Mouse (Mus musculus): ENCODE measurements around the gene Stim1. TPM values are rescaled to one million over a fixed set of nuclear protein-coding genes. Genes with fewer than 3 reads are reported as not detected.
A peak's percentile ranks its signal among the peaks of the same experiment; 100 is the strongest.

The Stim1 gene
- polyA plus RNA-seq (2015; fragmentation: Nextera tagmentation; extraction: Ambion mirVana) = 14.8 and 17.0 TPM in 2 replicates

GRCm38 (mm10) chr7:102267601-102268394 lies at the start of gene Stim1:
Gene Stim1 (plus strand): TSS chr7:102267806.
- peak within 1 kb of the TSS; percentile 78 for H3K9ac ChIP-seq (replicated peaks; ENCODE audit: low read length)
- H3K4me1 ChIP-seq (ENCODE audit: insufficient read depth, low read length) = peaks cover 8% of the 10 kb centered on the region; the same call in 1 of the 2 replicates
- ATAC-seq (ENCODE audit: low FRiP score, low TSS enrichment) = peak; percentile 95
- peaks cover 5% of the 10 kb centered on the region; the same call in 1 of the 2 replicates for H3K27me3 ChIP-seq (ENCODE audit: insufficient read depth, low read length)
- peak within 1 kb of the TSS; percentile 50; the same call in 1 of the 2 replicates for H3K27ac ChIP-seq (ENCODE audit: low read length)
- H3K4me2 ChIP-seq (replicated peaks; ENCODE audit: low read depth, low read length) = peak within 1 kb of the TSS; percentile 94
- under 1% methylated on average over 48 of the region's 73 CpGs for WGBS
- no peaks in the 10 kb centered on the region for H3K9me3 ChIP-seq (ENCODE audit: low read length)
- peak within 1 kb of the TSS; percentile 82 for H3K4me3 ChIP-seq (ENCODE audit: low read length)
- no peaks in the 10 kb centered on the region for H3K36me3 ChIP-seq (ENCODE audit: insufficient read depth, low read length)

GRCm38 (mm10) chr7:102221899-102222298 lies 45.7 kb upstream of the Stim1 start:
- Histone ChIP-seq H3K4me1 (ENCODE audit: insufficient read depth, low read length) (no peaks in the 10 kb centered on the region), H3K27ac (ENCODE audit: low read length) (no peak overlapping the region), H3K9me3 (ENCODE audit: low read length) (no peaks in the 10 kb centered on the region), H3K4me3 (ENCODE audit: low read length) (no peak overlapping the region), H3K4me2 (replicated peaks; ENCODE audit: low read depth, low read length) (peak overlapping the region; percentile 89), H3K9ac (replicated peaks; ENCODE audit: low read length) (0 out of 2 replicates have a peak overlapping the region, but pooled peaks have one; percentile 8), H3K27me3 (ENCODE audit: insufficient read depth, low read length) (no peaks in the 10 kb centered on the region), H3K36me3 (ENCODE audit: insufficient read depth, low read length) (no peaks in the 10 kb centered on the region)
- WGBS = 35% methylated on average over 1 of the region's 1 CpGs
- no peak for ATAC-seq (ENCODE audit: low FRiP score, low TSS enrichment)

- Histone ChIP-seq H3K9me3 (ENCODE audit: low read length) (no peaks in the 10 kb centered on the region), H3K27ac (ENCODE audit: low read length) (peak overlapping the region; percentile 88), H3K27me3 (ENCODE audit: insufficient read depth, low read length) (no peaks in the 10 kb centered on the region), H3K9ac (replicated peaks; ENCODE audit: low read length) (peak overlapping the region; percentile 86), H3K4me3 (ENCODE audit: low read length) (peak overlapping the region; percentile 85), H3K36me3 (ENCODE audit: insufficient read depth, low read length) (no peaks in the 10 kb centered on the region), H3K4me2 (replicated peaks; ENCODE audit: low read depth, low read length) (peak overlapping the region; percentile 89), H3K4me1 (ENCODE audit: insufficient read depth, low read length) (no peaks in the 10 kb centered on the region)
- ATAC-seq (ENCODE audit: low FRiP score, low TSS enrichment) = peak; percentile 69; the same call in 1 of the 2 replicates
- 5% methylated on average over 7 of the region's 13 CpGs for WGBS
Measured at GRCm38 (mm10) chr7:102222336-102222735, 45.3 kb upstream of the Stim1 start.

- H3K9ac ChIP-seq (replicated peaks; ENCODE audit: low read length) = peak overlapping the region; percentile 86
- peak; percentile 92 for ATAC-seq (ENCODE audit: low FRiP score, low TSS enrichment)
- H3K27ac ChIP-seq (ENCODE audit: low read length) = peak overlapping the region; percentile 88
- WGBS = under 1% methylated on average over 31 of the region's 31 CpGs
- peak overlapping the region; percentile 89 for H3K4me2 ChIP-seq (replicated peaks; ENCODE audit: low read depth, low read length)
- no peaks in the 10 kb centered on the region for H3K4me1 ChIP-seq (ENCODE audit: insufficient read depth, low read length)
- no peaks in the 10 kb centered on the region for H3K27me3 ChIP-seq (ENCODE audit: insufficient read depth, low read length)
- peak overlapping the region; percentile 85 for H3K4me3 ChIP-seq (ENCODE audit: low read length)
- H3K36me3 ChIP-seq (ENCODE audit: insufficient read depth, low read length) = no peaks in the 10 kb centered on the region
- no peaks in the 10 kb centered on the region for H3K9me3 ChIP-seq (ENCODE audit: low read length)
Measured at GRCm38 (mm10) chr7:102222830-102223556, 44.6 kb upstream of the Stim1 start.

GRCm38 (mm10) chr7:102223883-102224738 lies 43.5 kb upstream of the Stim1 start:
- ATAC-seq (ENCODE audit: low FRiP score, low TSS enrichment) = no peak
- 0 out of 2 replicates have a peak overlapping the region, but pooled peaks have one; percentile 31 for H3K9ac ChIP-seq (replicated peaks; ENCODE audit: low read length)

GRCm38 (mm10) chr7:102226051-102226450 lies 41.6 kb upstream of the Stim1 start:
- H3K4me3 ChIP-seq (ENCODE audit: low read length) = no peak overlapping the region
- H3K36me3 ChIP-seq (ENCODE audit: insufficient read depth, low read length) = 0 out of 2 replicates have a peak, but pooled peaks cover 6% of the 10 kb centered on the region
- H3K4me1 ChIP-seq (ENCODE audit: insufficient read depth, low read length) = no peaks in the 10 kb centered on the region
- H3K27ac ChIP-seq (ENCODE audit: low read length) = no peak overlapping the region
- no peak overlapping the region for H3K9ac ChIP-seq (replicated peaks; ENCODE audit: low read length)
- no peak overlapping the region for H3K4me2 ChIP-seq (replicated peaks; ENCODE audit: low read depth, low read length)
- ATAC-seq (ENCODE audit: low FRiP score, low TSS enrichment) = no peak
- no peaks in the 10 kb centered on the region for H3K27me3 ChIP-seq (ENCODE audit: insufficient read depth, low read length)
- WGBS = 93% methylated on average over 6 of the region's 6 CpGs
- H3K9me3 ChIP-seq (ENCODE audit: low read length) = no peaks in the 10 kb centered on the region

More at GRCm38 (mm10) chr7:102223883-102224738, 43.5 kb upstream of the Stim1 start:
- H3K4me1 ChIP-seq (ENCODE audit: insufficient read depth, low read length) = no peaks in the 10 kb centered on the region
- H3K36me3 ChIP-seq (ENCODE audit: insufficient read depth, low read length) = 0 out of 2 replicates have a peak, but pooled peaks cover 6% of the 10 kb centered on the region
- 76% methylated on average over 5 of the region's 5 CpGs for WGBS
- H3K27ac ChIP-seq (ENCODE audit: low read length) = no peak overlapping the region
- H3K27me3 ChIP-seq (ENCODE audit: insufficient read depth, low read length) = no peaks in the 10 kb centered on the region
- no peak overlapping the region for H3K4me2 ChIP-seq (replicated peaks; ENCODE audit: low read depth, low read length)
- H3K4me3 ChIP-seq (ENCODE audit: low read length) = no peak overlapping the region
- H3K9me3 ChIP-seq (ENCODE audit: low read length) = no peaks in the 10 kb centered on the region

- no peaks in the 10 kb centered on the region for H3K9me3 ChIP-seq (ENCODE audit: low read length)
- WGBS = 87% methylated on average over 4 of the region's 4 CpGs
- H3K4me3 ChIP-seq (ENCODE audit: low read length) = no peak overlapping the region
- no peaks in the 10 kb centered on the region for H3K27me3 ChIP-seq (ENCODE audit: insufficient read depth, low read length)
- no peaks in the 10 kb centered on the region for H3K4me1 ChIP-seq (ENCODE audit: insufficient read depth, low read length)
- no peak overlapping the region for H3K4me2 ChIP-seq (replicated peaks; ENCODE audit: low read depth, low read length)
- no peak for ATAC-seq (ENCODE audit: low FRiP score, low TSS enrichment)
- H3K36me3 ChIP-seq (ENCODE audit: insufficient read depth, low read length) = 0 out of 2 replicates have a peak, but pooled peaks cover 6% of the 10 kb centered on the region
- H3K27ac ChIP-seq (ENCODE audit: low read length) = no peak overlapping the region
- no peak overlapping the region for H3K9ac ChIP-seq (replicated peaks; ENCODE audit: low read length)
Measured at GRCm38 (mm10) chr7:102228049-102228670, 39.4 kb upstream of the Stim1 start.

GRCm38 (mm10) chr7:102229814-102230213 lies 37.8 kb upstream of the Stim1 start:
- Histone ChIP-seq H3K4me3 (ENCODE audit: low read length) (no peak overlapping the region), H3K9ac (replicated peaks; ENCODE audit: low read length) (no peak overlapping the region), H3K9me3 (ENCODE audit: low read length) (no peaks in the 10 kb centered on the region), H3K4me2 (replicated peaks; ENCODE audit: low read depth, low read length) (no peak overlapping the region), H3K4me1 (ENCODE audit: insufficient read depth, low read length) (no peaks in the 10 kb centered on the region), H3K27ac (ENCODE audit: low read length) (no peak overlapping the region), H3K27me3 (ENCODE audit: insufficient read depth, low read length) (no peaks in the 10 kb centered on the region), H3K36me3 (ENCODE audit: insufficient read depth, low read length) (0 out of 2 replicates have a peak, but pooled peaks cover 6% of the 10 kb centered on the region)
- 78% methylated on average over 6 of the region's 6 CpGs for WGBS
- ATAC-seq (ENCODE audit: low FRiP score, low TSS enrichment) = no peak

- Histone ChIP-seq H3K4me1 (ENCODE audit: insufficient read depth, low read length) (no peaks in the 10 kb centered on the region), H3K4me3 (ENCODE audit: low read length) (no peak overlapping the region), H3K36me3 (ENCODE audit: insufficient read depth, low read length) (peaks cover 21% of the 10 kb centered on the region), H3K4me2 (replicated peaks; ENCODE audit: low read depth, low read length) (no peak overlapping the region), H3K27me3 (ENCODE audit: insufficient read depth, low read length) (no peaks in the 10 kb centered on the region), H3K9me3 (ENCODE audit: low read length) (no peaks in the 10 kb centered on the region), H3K9ac (replicated peaks; ENCODE audit: low read length) (no peak overlapping the region), H3K27ac (ENCODE audit: low read length) (no peak overlapping the region)
- 67% methylated on average over 4 of the region's 4 CpGs for WGBS
- no peak for ATAC-seq (ENCODE audit: low FRiP score, low TSS enrichment)
Measured at GRCm38 (mm10) chr7:102233059-102233458, 34.5 kb upstream of the Stim1 start.
